Mouse (Mus musculus): Measurements from ENCODE around the gene Tbk1.

Gene Tbk1

DNA sequence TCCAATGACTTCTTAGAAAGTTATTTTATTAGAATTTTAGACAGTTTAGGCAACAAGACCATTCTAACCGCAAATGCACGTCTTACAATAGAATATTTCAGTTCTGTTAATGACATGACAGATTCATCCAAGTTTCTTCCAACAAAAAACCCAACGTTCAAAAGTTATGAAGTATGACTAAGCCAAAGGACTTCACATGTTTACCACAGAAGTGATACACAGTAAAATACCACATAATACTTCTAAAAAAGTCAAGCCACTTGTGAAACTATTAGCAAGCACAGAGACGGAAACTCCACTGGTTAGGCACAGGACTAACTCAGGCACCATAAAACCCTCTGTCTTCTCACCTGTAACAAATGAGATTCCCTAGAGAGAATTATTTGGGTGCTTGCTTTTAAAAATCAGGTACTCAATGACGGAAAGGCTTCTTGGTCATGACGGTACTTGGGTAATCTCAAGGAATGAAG is 819 bp upstream of the Tbk1 start:
- DNase-seq (ENCODE audit: low spot score) = no peak

- peak; percentile 5 for DNase-seq (ENCODE audit: low spot score)
Measured at GRCm38 (mm10) chr10:121585791-121586642, 570 bp downstream of the Tbk1 start.

DNA sequence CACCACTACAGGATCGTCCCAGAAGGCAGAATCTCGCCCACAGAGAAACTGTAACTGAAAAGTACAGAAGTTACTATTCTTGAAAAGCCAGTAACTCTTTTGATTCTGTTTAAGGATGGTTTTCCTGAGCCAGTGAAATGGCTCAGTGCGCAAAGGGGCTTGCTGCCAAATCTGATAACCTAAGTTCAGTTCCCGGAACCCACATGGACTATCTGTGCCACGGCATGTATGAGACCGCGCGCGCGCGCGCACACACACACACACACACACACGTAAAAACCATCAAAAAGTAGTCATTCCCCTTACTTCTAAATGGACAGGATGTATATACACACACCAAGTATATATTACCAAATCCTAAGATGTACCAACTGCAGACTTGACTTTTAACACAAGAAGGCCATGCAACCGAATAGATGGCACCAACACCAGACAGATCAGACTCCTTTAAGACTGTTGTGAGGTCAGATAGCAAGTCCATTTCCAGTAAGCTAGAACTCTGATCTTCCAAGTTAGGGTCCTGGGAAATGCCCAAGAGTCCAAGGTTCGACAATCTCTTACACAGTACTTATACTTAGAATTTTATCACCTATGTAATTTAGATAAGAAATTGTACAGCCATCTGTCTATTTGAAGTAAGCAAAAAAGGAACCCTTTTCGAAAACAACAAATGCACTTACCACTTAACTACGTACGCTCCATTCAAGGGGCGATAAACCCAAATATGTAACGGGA is 1.4 kb downstream of the Tbk1 start:
- DNase-seq (ENCODE audit: low spot score) = no peak

- no peak for DNase-seq (ENCODE audit: low spot score)
Measured at GRCm38 (mm10) chr10:121584033-121584432, 2.6 kb downstream of the Tbk1 start.

DNA sequence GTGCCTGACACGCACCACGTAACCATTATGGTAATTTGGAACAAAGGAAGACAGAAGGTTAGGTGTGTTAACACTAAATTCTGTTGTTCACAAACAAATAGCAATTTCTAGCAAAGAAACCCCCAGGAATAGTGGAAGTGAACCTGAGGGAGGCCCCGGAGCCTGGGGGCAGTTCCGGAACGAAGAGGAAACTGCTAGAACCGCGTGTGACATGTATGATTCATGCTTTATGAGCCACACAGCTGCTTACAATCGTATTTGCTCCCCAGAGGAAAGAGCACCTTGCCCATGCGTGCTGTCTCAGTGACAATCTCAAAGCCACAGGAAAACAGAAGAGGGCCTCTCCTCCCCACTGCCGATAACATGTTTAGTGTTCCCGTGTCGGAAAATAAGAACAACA is 3.6 kb downstream of the Tbk1 start:
- peak; percentile 27 for DNase-seq (ENCODE audit: low spot score)

GRCm38 (mm10) chr10:121582287-121582686 is 4.3 kb downstream of the Tbk1 start:
- DNase-seq (ENCODE audit: low spot score) = no peak

GRCm38 (mm10) chr10:121581405-121581804 is 5.2 kb downstream of the Tbk1 start:
- DNase-seq (ENCODE audit: low spot score) = no peak

DNA sequence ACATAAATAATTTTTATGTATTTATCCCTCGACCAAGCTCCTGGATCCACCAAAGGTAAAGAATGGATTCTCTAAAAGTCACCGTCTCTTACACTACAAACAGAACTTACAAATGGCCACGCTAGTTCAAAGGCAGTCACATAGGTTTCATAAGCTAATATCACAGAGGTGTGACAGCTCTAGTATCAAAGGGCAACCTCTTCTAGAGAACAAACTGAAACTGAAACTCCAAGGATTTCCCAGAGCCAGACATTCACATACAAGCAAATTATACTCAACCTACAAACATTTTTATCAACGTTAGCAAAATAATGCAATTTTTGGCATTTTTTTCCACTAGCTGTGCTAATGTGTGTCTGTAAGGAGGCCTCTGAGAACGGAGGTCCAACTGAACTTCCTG is 6.2 kb downstream of the Tbk1 start:
- no peak for DNase-seq (ENCODE audit: low spot score)

DNA sequence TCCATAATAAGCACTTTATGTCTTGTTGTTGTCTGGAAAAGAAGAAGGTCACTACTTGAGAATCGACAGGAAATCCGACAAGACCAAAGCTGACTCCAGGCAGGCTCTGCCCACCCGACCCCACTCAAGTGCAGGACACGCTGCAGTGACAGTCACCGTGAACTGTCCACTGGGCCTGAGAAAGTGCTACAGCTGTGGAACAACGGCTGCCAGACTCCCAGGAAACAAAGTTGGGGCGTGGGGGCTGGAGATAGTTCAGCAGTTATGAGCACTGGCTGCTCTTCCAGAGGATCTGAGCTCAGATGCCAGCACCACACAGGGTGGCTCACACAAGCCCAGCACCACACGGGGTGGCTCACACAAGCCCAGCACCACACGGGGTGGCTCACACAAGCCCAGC is 10.2 kb downstream of the Tbk1 start:
- DNase-seq (ENCODE audit: low spot score) = no peak

DNA sequence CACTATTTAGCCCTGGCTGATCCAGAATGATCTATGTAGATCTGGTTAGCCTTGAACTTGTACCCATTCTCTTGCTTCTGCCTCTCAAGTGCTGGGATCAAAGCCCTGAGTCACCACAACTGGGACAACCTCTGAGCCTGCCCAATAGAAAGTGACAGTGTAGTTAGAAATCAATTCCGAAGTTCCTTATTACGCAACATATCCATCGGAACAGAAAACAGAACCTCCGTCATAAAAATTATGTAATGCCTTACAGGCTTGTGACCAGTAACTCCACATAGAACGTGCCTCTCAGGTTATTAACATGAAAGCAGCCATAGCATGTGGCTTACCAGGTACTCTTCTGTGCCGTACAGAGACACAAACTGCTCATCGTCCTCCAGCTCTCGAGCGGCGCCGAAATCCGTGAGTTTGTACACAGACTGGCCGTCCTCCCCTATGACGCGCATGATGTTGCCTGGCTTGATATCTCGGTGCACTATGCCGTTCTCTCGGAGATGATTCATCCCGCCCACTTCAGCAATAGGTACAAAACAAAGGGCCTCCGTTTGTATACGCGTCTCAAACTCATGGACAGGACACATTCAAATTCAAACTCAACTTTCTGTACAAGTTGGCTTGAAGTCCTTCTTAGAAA is 15.0 kb downstream of the Tbk1 start:
- DNase-seq (ENCODE audit: low spot score) = no peak

GRCm38 (mm10) chr10:121571031-121571430 is 15.6 kb downstream of the Tbk1 start:
- no peak for DNase-seq (ENCODE audit: low spot score)

DNA sequence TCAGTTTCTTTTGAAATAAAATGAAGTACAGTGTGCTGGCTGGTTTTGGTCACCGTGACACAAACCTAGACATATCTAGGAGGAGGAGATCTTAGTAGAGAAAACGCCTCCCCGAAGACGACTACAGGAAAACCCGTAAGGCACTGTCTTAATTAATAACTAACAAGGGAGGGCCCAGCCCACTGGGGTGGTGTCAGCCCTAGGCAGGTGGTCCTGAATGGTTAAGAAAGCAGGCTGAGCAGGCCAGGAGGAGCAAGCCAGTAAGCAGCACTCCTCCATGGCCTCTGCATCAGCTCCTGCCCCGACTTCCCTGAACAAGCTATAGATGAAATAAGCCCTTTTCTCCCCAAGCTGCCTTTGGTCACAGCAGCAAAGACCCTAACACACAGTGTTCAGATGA is 16.8 kb downstream of the Tbk1 start:
- DNase-seq (ENCODE audit: low spot score) = no peak

- no peak for DNase-seq (ENCODE audit: low spot score)
Measured at GRCm38 (mm10) chr10:121569001-121569589, 17.5 kb downstream of the Tbk1 start.

DNA sequence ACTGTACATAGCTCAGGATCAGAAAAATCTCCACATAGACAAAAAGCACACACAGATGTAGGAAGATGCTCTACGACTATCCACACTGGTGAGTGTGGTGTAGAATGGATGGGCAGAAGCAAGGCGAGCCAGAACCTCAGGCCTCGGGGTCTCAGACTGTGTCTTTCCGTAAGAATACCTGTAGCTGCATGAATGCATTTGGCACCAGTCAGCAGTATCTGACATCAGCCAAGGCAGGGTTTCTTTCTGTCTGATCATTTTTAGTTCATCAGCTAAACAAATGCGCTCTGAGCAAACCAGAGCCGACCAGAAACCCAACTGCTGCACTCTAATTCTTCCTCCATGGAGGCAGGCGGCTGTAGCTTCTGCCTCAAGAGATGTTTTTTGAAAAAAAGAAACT is 18.1 kb downstream of the Tbk1 start:
- no peak for DNase-seq (ENCODE audit: low spot score)

- no peak for DNase-seq (ENCODE audit: low spot score)
Measured at GRCm38 (mm10) chr10:121568026-121568425, 18.6 kb downstream of the Tbk1 start.

DNA sequence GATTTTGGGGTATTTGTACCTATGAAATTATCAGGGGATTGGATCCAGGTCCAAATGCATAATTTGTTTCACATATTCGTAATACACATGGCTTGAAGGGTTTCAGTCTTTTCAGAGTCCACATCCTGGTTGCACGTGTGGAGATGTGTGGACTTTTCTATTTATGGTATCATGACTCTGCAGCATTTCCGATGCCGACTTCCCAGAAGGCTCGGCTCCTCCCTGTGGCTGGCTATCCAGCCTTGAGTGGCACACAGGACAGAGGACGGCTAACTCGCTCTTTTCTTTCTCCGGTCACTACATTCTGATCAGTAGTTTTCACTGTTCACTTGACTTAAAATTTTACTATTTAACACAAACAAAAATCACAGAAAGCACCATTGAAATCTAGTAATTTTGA is 22.1 kb downstream of the Tbk1 start:
- no peak for DNase-seq (ENCODE audit: low spot score)

DNA sequence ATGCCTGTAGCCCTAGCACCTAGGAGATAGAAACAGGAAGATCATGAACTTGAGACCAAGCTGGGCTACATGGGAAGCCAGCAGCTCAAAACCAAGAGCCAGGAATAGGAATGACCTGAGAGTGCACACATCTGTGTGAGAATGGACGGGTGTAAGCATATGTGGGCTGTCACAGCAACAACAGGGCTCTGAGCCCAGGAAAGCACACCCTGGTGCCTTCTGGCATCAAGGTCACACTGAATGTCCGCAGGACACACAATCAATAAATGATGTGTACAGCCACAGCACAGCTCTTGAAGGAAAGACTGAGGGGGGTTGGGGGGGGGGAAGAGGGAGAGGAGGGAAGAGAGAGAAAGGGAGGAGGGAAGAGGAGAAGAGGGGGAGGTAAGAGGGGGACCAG is 28.4 kb downstream of the Tbk1 start:
- no peak for DNase-seq (ENCODE audit: low spot score)

DNA sequence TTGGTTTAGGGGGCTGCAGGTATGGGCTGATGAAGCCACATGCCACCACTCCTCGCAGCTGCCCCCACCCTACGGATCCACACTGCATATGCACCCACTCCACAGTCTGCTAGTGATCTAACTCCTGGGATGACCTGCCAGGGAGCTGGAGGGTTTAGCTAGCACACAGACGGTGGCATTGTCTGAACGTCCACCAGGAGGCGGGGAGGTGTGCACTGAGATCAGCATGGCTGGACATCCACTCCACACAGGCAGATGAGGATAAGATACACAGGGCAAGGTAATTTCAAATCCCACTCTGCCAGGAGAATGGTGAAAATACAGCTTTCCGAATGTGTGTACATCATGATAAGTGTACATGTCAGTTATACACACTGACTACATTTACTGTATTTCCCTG is 30.3 kb downstream of the Tbk1 start:
- DNase-seq (ENCODE audit: low spot score) = no peak

DNA sequence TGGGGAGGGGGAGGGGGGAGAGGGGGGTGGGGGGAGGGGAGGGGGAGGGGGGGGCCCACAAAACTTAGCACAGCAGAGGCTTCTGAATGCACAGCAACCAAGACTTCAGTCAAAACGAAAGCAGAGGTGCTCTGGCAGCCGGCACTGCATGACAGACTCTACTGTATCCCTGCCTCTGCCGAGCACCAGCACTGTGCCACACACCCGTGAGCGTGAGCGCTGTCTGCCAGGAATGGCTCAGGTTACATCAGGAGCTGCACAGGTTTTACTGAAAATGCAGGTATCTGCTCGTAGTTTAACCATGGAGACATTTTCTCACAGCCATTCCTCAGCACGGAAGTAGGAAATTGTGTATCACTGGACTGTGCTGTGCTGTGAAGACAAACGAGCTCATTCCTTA is 36.3 kb downstream of the Tbk1 start:
- no peak for DNase-seq (ENCODE audit: low spot score)

- no peak for DNase-seq (ENCODE audit: low spot score)
Measured at GRCm38 (mm10) chr10:121549670-121550069, 36.9 kb downstream of the Tbk1 start.

DNA sequence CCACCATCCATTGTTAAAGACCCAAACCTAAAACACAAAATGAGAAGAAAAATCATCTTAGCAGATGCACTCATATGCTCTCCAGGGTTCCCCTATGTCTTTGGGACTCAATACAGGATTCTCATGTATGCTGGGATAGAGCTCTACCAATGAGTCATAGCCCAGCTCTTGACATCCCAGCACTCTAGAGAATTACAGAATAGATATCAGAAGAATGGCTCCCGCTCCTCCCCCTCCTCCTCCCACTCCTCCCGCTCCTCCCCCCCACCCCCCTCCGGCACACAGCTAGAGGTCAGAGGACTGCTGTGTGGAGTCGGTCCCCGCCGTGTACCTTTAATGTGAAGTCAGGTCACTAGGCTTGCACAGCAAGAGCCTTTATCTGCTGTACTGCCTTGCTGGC is 39.4 kb downstream of the Tbk1 start:
- DNase-seq (ENCODE audit: low spot score) = no peak

GRCm38 (mm10) chr10:121543577-121543976 is 43.0 kb downstream of the Tbk1 start:
- no peak for DNase-seq (ENCODE audit: low spot score)

DNA sequence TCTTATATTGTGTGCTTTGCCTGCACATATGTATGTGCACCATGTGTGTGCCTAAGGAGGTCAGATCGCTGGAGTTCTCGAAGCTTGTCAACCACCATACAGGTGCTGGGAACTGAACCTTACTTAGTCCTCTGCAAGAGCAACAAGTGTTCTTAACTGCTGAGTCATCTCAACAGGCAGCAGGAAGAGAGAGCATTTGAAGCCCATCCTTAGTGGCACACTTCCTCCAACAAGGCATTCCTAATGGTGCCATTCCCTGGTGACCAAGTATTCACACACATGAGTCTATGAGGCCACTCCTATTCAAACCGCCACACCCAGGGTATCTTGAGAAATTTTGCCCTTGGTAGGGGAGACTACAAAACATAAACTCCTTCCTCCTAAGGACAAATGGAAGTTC is 44.4 kb downstream of the Tbk1 start:
- no peak for DNase-seq (ENCODE audit: low spot score)
